Mouse (Mus musculus): Measurements from ENCODE around the gene Psg19.

DNA sequence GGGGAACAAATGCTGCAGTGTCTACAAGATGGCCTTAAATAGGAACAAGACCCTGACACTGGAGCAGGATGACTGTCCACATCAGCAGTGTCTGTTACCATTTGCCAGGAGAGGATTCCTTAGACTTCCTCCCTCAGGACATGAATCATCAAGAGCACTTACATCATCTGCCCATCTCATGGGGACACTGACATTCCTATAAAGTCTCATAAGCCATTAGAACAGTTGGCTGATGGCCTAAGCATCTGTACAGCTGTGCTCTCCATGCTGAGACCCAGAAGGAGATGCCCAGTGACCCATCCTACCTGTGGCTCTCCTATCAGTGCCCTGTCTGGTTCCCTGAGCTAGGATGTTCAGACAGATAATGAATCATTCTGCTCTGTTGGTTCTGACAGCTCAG is 5.2 kb upstream of the Psg19 start:
- TF ChIP-seq CTCF (IDR thresholded peaks at IDR 0.05; ENCODE audit: low read depth) (no peak), EP300 (IDR thresholded peaks at IDR 0.05; ENCODE audit: low read depth) (no peak)
